Mouse (Mus musculus) limb, embryonic 13.5 days (tissue): Measurements from ENCODE around the gene Gm7347. TPM values are rescaled to one million over a fixed set of nuclear protein-coding genes. Genes with fewer than 3 reads are reported as not detected.

Source experiments
- polyA plus RNA-seq: library from polyadenylated mRNA; unstranded; fragments of >200 nt; fragmentation: Nextera tagmentation; extraction: Ambion mirVana; gene quantifications from 2 replicates; pipeline ENCODE4 v1.2.1, GENCODE M21; 2015

The Gm7347 gene
- polyA plus RNA-seq, 1 experiment from 2014 or later, result not detected

Other genes starting within 250 kb of the Gm7347 start
- 0.10 TPM in 1 of 2 replicates, not detected in the other for gene Gm21663, start 116.2 kb downstream of the Gm7347 start, polyA plus RNA-seq
- gene Gm21671, start 104.2 kb downstream of the Gm7347 start, polyA plus RNA-seq, result 0.10 TPM in 1 of 2 replicates, not detected in the other
- 0.15 TPM in 1 of 2 replicates, not detected in the other for gene Gm21680, start 85.9 kb downstream of the Gm7347 start, polyA plus RNA-seq
- gene Gm21698, start 69.9 kb downstream of the Gm7347 start, polyA plus RNA-seq, result 0.11 TPM in 1 of 2 replicates, not detected in the other
- gene Gm1979, start 53.8 kb downstream of the Gm7347 start, polyA plus RNA-seq, result 0.09 TPM in 1 of 2 replicates, not detected in the other
- not detected in 2 replicates for gene Gm5862, start 35.7 kb downstream of the Gm7347 start, polyA plus RNA-seq
- 0.08 TPM in 1 of 2 replicates, not detected in the other for gene Speer4a, start 19.0 kb downstream of the Gm7347 start, polyA plus RNA-seq
- gene Gm10471, start 30.7 kb upstream of the Gm7347 start, polyA plus RNA-seq, result not detected in 2 replicates
- not detected in 2 replicates for gene 5031410I06Rik, start 46.8 kb upstream of the Gm7347 start, polyA plus RNA-seq
- gene Gm10220, start 62.8 kb upstream of the Gm7347 start, polyA plus RNA-seq, result 0.06 TPM in 1 of 2 replicates, not detected in the other
- gene Gm7361, start 199.1 kb upstream of the Gm7347 start, polyA plus RNA-seq, result not detected in 2 replicates